ENCODE assay signal across 32 mouse cellular contexts in genomic region chr4:154623241-154623640, GRCm38 (mm10). TPM values are rescaled to one million over a fixed set of nuclear protein-coding genes. Genes with fewer than 3 reads are reported as not detected.
"Had no signal": no experiment of that assay in that cellular context is flagged by ENCODE, and none has a peak within 500 bp of the region (broad histone marks: within the 10 kb centered on the region; RNA-seq: fewer than 3 reads in every experiment).

No protein-coding gene starts in this region.

- H3K9ac ChIP-seq: kidney, embryonic 15.5 days; liver, embryonic 13.5 days; midbrain, embryonic 13.5 days; neural tube, embryonic 13.5 days; stomach, embryonic 15.5 days had no signal

- H3K9me3 ChIP-seq: kidney, embryonic 15.5 days; liver, embryonic 13.5 days; midbrain, embryonic 13.5 days; neural tube, embryonic 13.5 days; stomach, embryonic 15.5 days had no signal

- H3K4me2 ChIP-seq: kidney, embryonic 15.5 days; liver, embryonic 13.5 days; midbrain, embryonic 13.5 days; neural tube, embryonic 13.5 days; stomach, embryonic 15.5 days had no signal

- ATAC-seq: midbrain, embryonic 13.5 days; midbrain, embryonic 16.5 days had no signal

- H3K27ac ChIP-seq: kidney, embryonic 15.5 days; left cerebral cortex, adult 2 months; liver, embryonic 13.5 days; midbrain, embryonic 13.5 days; neural tube, embryonic 13.5 days; stomach, embryonic 15.5 days had no signal

- H3K4me3 ChIP-seq: kidney, embryonic 15.5 days; left cerebral cortex, adult 2 months; liver, embryonic 13.5 days; midbrain, embryonic 13.5 days; myocyte; neural tube, embryonic 13.5 days; stomach, embryonic 15.5 days had no signal

- H3K36me3 ChIP-seq: kidney, embryonic 15.5 days; liver, embryonic 13.5 days; midbrain, embryonic 13.5 days; neural tube, embryonic 13.5 days; stomach, embryonic 15.5 days had no signal

- DNase-seq: kidney, postnatal 10 days; kidney, postnatal 36 days; layer of hippocampus, postnatal 36 days; liver, embryonic 13.5 days; lung, adult 2 months; lung, postnatal 14 days; lung, postnatal 4 days; retina, postnatal 1 day; right cerebral cortex, postnatal 25 days; spleen, adult 18-20 months; thymus, postnatal 36 days had no signal

RNA-seq across cellular contexts. Expression of gene Prdm16, which starts 13.4 kb away (rescaled TPM):
- polyA plus RNA-seq: myocyte had no signal

RNA-seq across cellular contexts. Expression of gene Actrt2, which starts 44.4 kb away (rescaled TPM):
- total RNA-seq: layer of hippocampus, adult 8-10 months; layer of hippocampus, postnatal 10 days; layer of hippocampus, postnatal 36 days; left cerebral cortex, adult 2 months; left cerebral cortex, postnatal 10 days; left cerebral cortex, postnatal 36 days; liver, adult 2 months; megakaryocyte progenitor cell, adult 5-6 weeks; megakaryocyte-erythroid progenitor cell, adult 5-6 weeks; monocyte, adult 5-6 weeks; neutrophil, adult 5-6 weeks had no signal
- polyA plus RNA-seq: kidney, embryonic 15.5 days; limb, embryonic 11.5 days; limb, embryonic 14.5 days; liver, adult 2 months; liver, embryonic 13.5 days; liver, embryonic 16.5 days; lung, adult 2 months; lung, embryonic 16.5 days; midbrain, embryonic 13.5 days; midbrain, embryonic 16.5 days; myocyte; neural tube, embryonic 13.5 days; stomach, embryonic 15.5 days; urinary bladder, adult 2 months had no signal
